Comparison of ENCODE assay signal across 8 mouse cellular contexts in genomic region chr2:5080053-5080787, GRCm38 (mm10). TPM values are rescaled to one million over a fixed set of nuclear protein-coding genes. Genes with fewer than 3 reads are reported as not detected.
A peak's percentile ranks its signal among the peaks of the same experiment; 100 is the strongest.
DNase-seq lines count a peak whose midpoint lies in the region; ATAC-seq and TF ChIP-seq lines count a peak whose summit lies in the region.

No protein-coding gene starts in this region.

- no peaks in the 10 kb centered on the region for H3K9me3 ChIP-seq in embryonic facial prominence, embryonic 11.5 days (replicated peaks; ENCODE audit: control insufficient read depth, low read length)
- no peaks in the 10 kb centered on the region for H3K9me3 ChIP-seq in heart, postnatal 0 days (replicated peaks; ENCODE audit: control insufficient read depth, low read length)
- H3K9me3 ChIP-seq in midbrain, embryonic 11.5 days (ENCODE audit: control insufficient read depth, low read length): no peaks in the 10 kb centered on the region
- no peaks in the 10 kb centered on the region for H3K9me3 ChIP-seq in stomach, postnatal 0 days (ENCODE audit: control insufficient read depth, low read length)

- TF ChIP-seq CTCF in kidney, adult 2 months (conservative IDR thresholded peaks at IDR 0.05; ENCODE audit: insufficient read depth, insufficient read length, low read depth, low read length): peak; percentile 83
- TF ChIP-seq CTCF in heart, postnatal 0 days (IDR thresholded peaks at IDR 0.05; ENCODE audit: low read depth): peak; percentile 92
- TF ChIP-seq CTCF in stomach, postnatal 0 days (IDR thresholded peaks at IDR 0.05; ENCODE audit: low read depth): peak; percentile 97

- no peak for TF ChIP-seq POLR2A in kidney, adult 2 months (IDR thresholded peaks at IDR 0.05; ENCODE audit: low read depth, low read length)

- no peaks in the 10 kb centered on the region for H3K27me3 ChIP-seq in kidney, adult 2 months (replicated peaks; ENCODE audit: control insufficient read depth, insufficient read depth, low read length)
- no peaks in the 10 kb centered on the region for H3K27me3 ChIP-seq in embryonic facial prominence, embryonic 11.5 days (ENCODE audit: control insufficient read depth, insufficient read depth, low read length)
- no peaks in the 10 kb centered on the region for H3K27me3 ChIP-seq in heart, postnatal 0 days (ENCODE audit: control insufficient read depth, insufficient read depth, low read length)
- H3K27me3 ChIP-seq in midbrain, embryonic 11.5 days (ENCODE audit: control insufficient read depth, insufficient read depth, low read length): no peaks in the 10 kb centered on the region
- H3K27me3 ChIP-seq in stomach, postnatal 0 days (ENCODE audit: control insufficient read depth, insufficient read depth, low read length): no peaks in the 10 kb centered on the region

- no peaks in the 10 kb centered on the region for H3K36me3 ChIP-seq in kidney, adult 2 months (ENCODE audit: control insufficient read depth, insufficient read depth, low read length)
- no peaks in the 10 kb centered on the region for H3K36me3 ChIP-seq in embryonic facial prominence, embryonic 11.5 days (replicated peaks; ENCODE audit: control insufficient read depth, insufficient read depth, low read depth, low read length)
- no peaks in the 10 kb centered on the region for H3K36me3 ChIP-seq in heart, postnatal 0 days (replicated peaks; ENCODE audit: control insufficient read depth, insufficient read depth, low read length)
- no peaks in the 10 kb centered on the region for H3K36me3 ChIP-seq in midbrain, embryonic 11.5 days (ENCODE audit: control insufficient read depth, insufficient read depth, low read length)
- H3K36me3 ChIP-seq in stomach, postnatal 0 days (ENCODE audit: control insufficient read depth, insufficient read depth, low read length): no peaks in the 10 kb centered on the region

- no peak for ATAC-seq in embryonic facial prominence, embryonic 11.5 days (replicated peaks; ENCODE audit: insufficient number of reproducible peaks, low FRiP score, low TSS enrichment, low read depth)
- ATAC-seq in heart, postnatal 0 days (ENCODE audit: insufficient read depth, low read depth): peak; percentile 70
- no peak for ATAC-seq in midbrain, embryonic 11.5 days (ENCODE audit: low FRiP score)
- peak; percentile 57; the same call in 1 of the 2 replicates for ATAC-seq in stomach, postnatal 0 days (ENCODE audit: low FRiP score, low TSS enrichment)

- H3K9ac ChIP-seq in embryonic facial prominence, embryonic 11.5 days (replicated peaks; ENCODE audit: low read length): peak overlapping the region; percentile 34; the same call in 1 of the 2 replicates
- no peak overlapping the region for H3K9ac ChIP-seq in heart, postnatal 0 days (replicated peaks; ENCODE audit: low read depth, low read length)
- peak overlapping the region; percentile 53; the same call in 1 of the 2 replicates for H3K9ac ChIP-seq in midbrain, embryonic 11.5 days (ENCODE audit: low read length)
- no peak overlapping the region for H3K9ac ChIP-seq in stomach, postnatal 0 days (ENCODE audit: low read length)

- no peaks in the 10 kb centered on the region for H3K4me1 ChIP-seq in kidney, adult 2 months (ENCODE audit: control insufficient read depth, insufficient read depth, low read length)
- H3K4me1 ChIP-seq in embryonic facial prominence, embryonic 11.5 days (ENCODE audit: control insufficient read depth, insufficient read depth, low read length): no peaks in the 10 kb centered on the region
- no peaks in the 10 kb centered on the region for H3K4me1 ChIP-seq in heart, postnatal 0 days (ENCODE audit: control insufficient read depth, insufficient read depth)
- no peaks in the 10 kb centered on the region for H3K4me1 ChIP-seq in midbrain, embryonic 11.5 days (ENCODE audit: control insufficient read depth, insufficient read depth, low read length)
- H3K4me1 ChIP-seq in stomach, postnatal 0 days (replicated peaks; ENCODE audit: control insufficient read depth, insufficient read depth): no peaks in the 10 kb centered on the region

- no peak overlapping the region for H3K27ac ChIP-seq in kidney, adult 2 months (ENCODE audit: insufficient read depth, low read depth, low read length)
- no peak overlapping the region for H3K27ac ChIP-seq in embryonic facial prominence, embryonic 11.5 days (replicated peaks; ENCODE audit: low read depth, low read length)
- no peak overlapping the region for H3K27ac ChIP-seq in heart, postnatal 0 days (ENCODE audit: low read depth)
- H3K27ac ChIP-seq in midbrain, embryonic 11.5 days (ENCODE audit: low read depth, low read length): no peak overlapping the region
- no peak overlapping the region for H3K27ac ChIP-seq in stomach, postnatal 0 days (replicated peaks)

- 12% methylated on average over 14 of the region's 14 CpGs for WGBS in kidney, adult 2 months
- 6% methylated on average over 14 of the region's 14 CpGs for WGBS in embryonic facial prominence, embryonic 11.5 days
- 3% methylated on average over 14 of the region's 14 CpGs for WGBS in heart, postnatal 0 days
- WGBS in midbrain, embryonic 11.5 days: 6% methylated on average over 14 of the region's 14 CpGs
- WGBS in stomach, postnatal 0 days: 9% methylated on average over 14 of the region's 14 CpGs

- DNase-seq in kidney, adult 2 months: peak; percentile 43
- DNase-seq in kidney, adult 11 months: no peak
- peak; percentile 72 for DNase-seq in adrenal gland, postnatal 10 days
- peak; percentile 83 for DNase-seq in embryonic facial prominence, embryonic 11.5 days (ENCODE audit: low spot score)
- peak; percentile 79 for DNase-seq in heart, postnatal 0 days (ENCODE audit: low spot score)
- peak; percentile 51 to 62 for DNase-seq in layer of hippocampus, postnatal 10 days (ENCODE audit: low spot score in 2 of 2)
- peak; percentile 93 for DNase-seq in midbrain, embryonic 11.5 days (ENCODE audit: low spot score, missing footprints)
- peak; percentile 57 for DNase-seq in stomach, postnatal 0 days (ENCODE audit: low spot score)

- no peak for TF ChIP-seq EP300 in heart, postnatal 0 days (IDR thresholded peaks at IDR 0.05; ENCODE audit: low read depth)
- TF ChIP-seq EP300 in stomach, postnatal 0 days (optimal IDR thresholded peaks at IDR 0.05): no peak

- H3K4me2 ChIP-seq in embryonic facial prominence, embryonic 11.5 days (ENCODE audit: low read depth, low read length): peak overlapping the region; percentile 43; the same call in 1 of the 2 replicates
- H3K4me2 ChIP-seq in heart, postnatal 0 days (ENCODE audit: low read depth, low read length): peak overlapping the region; percentile 68
- peak overlapping the region; percentile 50 for H3K4me2 ChIP-seq in midbrain, embryonic 11.5 days
- peak overlapping the region; percentile 52 for H3K4me2 ChIP-seq in stomach, postnatal 0 days (replicated peaks; ENCODE audit: low read depth)

- H3K4me3 ChIP-seq in kidney, adult 2 months (ENCODE audit: insufficient read depth, low read depth, low read length): no peak overlapping the region
- H3K4me3 ChIP-seq in embryonic facial prominence, embryonic 11.5 days (ENCODE audit: low read depth, low read length): peak overlapping the region; percentile 23
- peak overlapping the region; percentile 39 for H3K4me3 ChIP-seq in heart, postnatal 0 days (ENCODE audit: low read depth, low read length)
- peak overlapping the region; percentile 19; the same call in 1 of the 2 replicates for H3K4me3 ChIP-seq in midbrain, embryonic 11.5 days (ENCODE audit: low read depth, low read length)
- no peak overlapping the region; the same call in 1 of the 2 replicates for H3K4me3 ChIP-seq in stomach, postnatal 0 days (ENCODE audit: low read depth, low read length)

RNA-seq across cellular contexts. Expression of gene Optn, which starts 16.4 kb away (rescaled TPM):
- 4.1 and 4.3 TPM in 2 replicates for polyA plus RNA-seq in kidney, adult 2 months (2012; rRNA removed)
- total RNA-seq in adrenal gland, postnatal 10 days (2021): 10 to 100 TPM; 62.8 to 75.2 TPM
- polyA plus RNA-seq in embryonic facial prominence, embryonic 11.5 days (2014; fragmentation: Nextera tagmentation; extraction: Ambion mirVana): 4.8 and 6.2 TPM in 2 replicates
- 22.8 and 38.4 TPM in 2 replicates for total RNA-seq in heart, postnatal 0 days (2014; rRNA removed; ENCODE audit: low replicate concordance)
- 20.2 and 23.2 TPM in 2 replicates for polyA plus RNA-seq in heart, postnatal 0 days (2015; fragmentation: Nextera tagmentation; extraction: Ambion mirVana)
- total RNA-seq in layer of hippocampus, postnatal 10 days (2021): 10 to 100 TPM; 19.2 to 19.4 TPM
- 4.3 and 5.2 TPM in 2 replicates for polyA plus RNA-seq in midbrain, embryonic 11.5 days (2014; fragmentation: Nextera tagmentation; extraction: Ambion mirVana)
- 16.6 and 17.0 TPM in 2 replicates for polyA plus RNA-seq in stomach, postnatal 0 days (2015; fragmentation: Nextera tagmentation; extraction: Ambion mirVana)

RNA-seq across cellular contexts. Expression of gene Ccdc3, which starts 57.4 kb away (rescaled TPM):
- 3.7 and 4.0 TPM in 2 replicates for polyA plus RNA-seq in kidney, adult 2 months (2012; rRNA removed)
- 10 to 100 TPM; 22.1 to 22.8 TPM for total RNA-seq in adrenal gland, postnatal 10 days (2021)
- polyA plus RNA-seq in embryonic facial prominence, embryonic 11.5 days (2014; fragmentation: Nextera tagmentation; extraction: Ambion mirVana): 2.4 and 3.0 TPM in 2 replicates
- total RNA-seq in heart, postnatal 0 days (2014; rRNA removed; ENCODE audit: low replicate concordance): 7.3 and 9.7 TPM in 2 replicates
- polyA plus RNA-seq in heart, postnatal 0 days (2015; fragmentation: Nextera tagmentation; extraction: Ambion mirVana): 3.5 and 3.7 TPM in 2 replicates
- total RNA-seq in layer of hippocampus, postnatal 10 days (2021): 10 to 100 TPM in 1 of 2 experiments, 1 to 10 TPM in 1; 9.8 to 10.5 TPM
- polyA plus RNA-seq in midbrain, embryonic 11.5 days (2014; fragmentation: Nextera tagmentation; extraction: Ambion mirVana): 4.3 and 5.1 TPM in 2 replicates
- polyA plus RNA-seq in stomach, postnatal 0 days (2015; fragmentation: Nextera tagmentation; extraction: Ambion mirVana): 24.4 and 32.1 TPM in 2 replicates

Comparison
In these comparisons a context has a peak if more than half of its experiments do, and no peak if none do; other contexts are left out.
1. H3K4me3 ChIP-seq: peak in embryonic facial prominence, embryonic 11.5 days (single experiment), heart, postnatal 0 days (single experiment) and midbrain, embryonic 11.5 days (single experiment); none in kidney, adult 2 months (single experiment) and stomach, postnatal 0 days (single experiment).
2. ATAC-seq: peak in heart, postnatal 0 days (single experiment) and stomach, postnatal 0 days (single experiment); none in embryonic facial prominence, embryonic 11.5 days (single experiment) and midbrain, embryonic 11.5 days (single experiment).
3. H3K9ac ChIP-seq: peak in embryonic facial prominence, embryonic 11.5 days (single experiment) and midbrain, embryonic 11.5 days (single experiment); none in heart, postnatal 0 days (single experiment) and stomach, postnatal 0 days (single experiment).
4. Peak in every context shown above with its lines, with median percentiles within 50 percentile points of each other: CTCF ChIP-seq and H3K4me2 ChIP-seq.